In the genomic region with DNA sequence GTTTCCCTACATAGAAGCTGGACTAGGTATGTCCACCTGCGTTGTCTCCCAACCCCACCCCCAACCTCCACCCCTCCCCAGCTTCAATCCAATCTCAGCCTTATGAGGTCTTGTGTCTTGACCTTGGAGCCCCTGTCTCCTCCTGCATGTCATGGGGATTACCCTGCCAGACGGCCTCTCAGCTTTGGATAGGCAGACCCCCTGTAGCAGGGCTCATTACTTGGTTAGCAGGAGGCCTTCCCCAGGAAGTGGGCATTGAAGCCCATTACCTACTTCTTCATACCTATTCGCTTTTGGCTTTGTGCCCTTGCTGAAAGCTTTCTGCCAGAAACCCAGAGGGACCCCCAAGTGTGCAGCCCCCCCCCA, we compare ENCODE assay signal across 10 mouse cellular contexts. TPM values are rescaled to one million over a fixed set of nuclear protein-coding genes. Genes with fewer than 3 reads are reported as not detected.
DNase-seq lines count a peak whose midpoint lies in the region; ATAC-seq and TF ChIP-seq lines count a peak whose summit lies in the region.
"Had no signal": no experiment of that assay in that cellular context is flagged by ENCODE, and none has a peak within 500 bp of the region (broad histone marks: within the 10 kb centered on the region; RNA-seq: fewer than 3 reads in every experiment).

No protein-coding gene starts in this region.

- no peak overlapping the region for H3K9ac ChIP-seq in stomach, embryonic 15.5 days
- H3K9ac ChIP-seq in stomach, postnatal 0 days (ENCODE audit: low read length): no peak overlapping the region
- H3K9ac ChIP-seq in limb, embryonic 15.5 days: no peak overlapping the region
- H3K9ac ChIP-seq: heart, embryonic 12.5 days; liver, embryonic 15.5 days had no signal

- no peak for TF ChIP-seq EP300 in stomach, postnatal 0 days (optimal IDR thresholded peaks at IDR 0.05)

- no peak for DNase-seq in stomach, postnatal 0 days (ENCODE audit: low spot score)
- DNase-seq in hindbrain, embryonic 10.5 days (ENCODE audit: low spot score): no peak
- DNase-seq in adrenal gland, postnatal 25 days: no peak

- TF ChIP-seq CTCF in stomach, postnatal 0 days (IDR thresholded peaks at IDR 0.05; ENCODE audit: low read depth): no peak

- H3K9me3 ChIP-seq in stomach, embryonic 15.5 days: no peaks in the 10 kb centered on the region
- H3K9me3 ChIP-seq in stomach, postnatal 0 days (ENCODE audit: control insufficient read depth, low read length): no peaks in the 10 kb centered on the region
- no peaks in the 10 kb centered on the region for H3K9me3 ChIP-seq in hindbrain, embryonic 10.5 days
- no peaks in the 10 kb centered on the region for H3K9me3 ChIP-seq in limb, embryonic 15.5 days
- H3K9me3 ChIP-seq: G1E; heart, embryonic 12.5 days; liver, embryonic 15.5 days had no signal

- WGBS in stomach, embryonic 15.5 days: 61% methylated on average over 3 of the region's 3 CpGs
- 67% methylated on average over 3 of the region's 3 CpGs for WGBS in stomach, postnatal 0 days
- WGBS in hindbrain, embryonic 10.5 days: 41% methylated on average over 3 of the region's 3 CpGs
- 33% methylated on average over 3 of the region's 3 CpGs for WGBS in limb, embryonic 15.5 days

- H3K4me1 ChIP-seq in stomach, embryonic 15.5 days: peaks cover 45% of the 10 kb centered on the region
- H3K4me1 ChIP-seq in stomach, postnatal 0 days (replicated peaks; ENCODE audit: control insufficient read depth, insufficient read depth): peaks cover 7% of the 10 kb centered on the region
- H3K4me1 ChIP-seq in hindbrain, embryonic 10.5 days (replicated peaks): peaks cover 84% of the 10 kb centered on the region
- H3K4me1 ChIP-seq in limb, embryonic 15.5 days: peaks cover 68% of the 10 kb centered on the region
- H3K4me1 ChIP-seq: liver, embryonic 15.5 days had no signal

- ATAC-seq in stomach, embryonic 15.5 days (ENCODE audit: insufficient read depth, low FRiP score, low read depth): no peak
- ATAC-seq in stomach, postnatal 0 days (ENCODE audit: low FRiP score, low TSS enrichment): no peak
- no peak for ATAC-seq in limb, embryonic 15.5 days (ENCODE audit: insufficient number of reproducible peaks, low FRiP score, low TSS enrichment, low read depth)
- ATAC-seq in activated CD4-positive, CD25-positive, alpha-beta regulatory T cell, adult 4 months: no peak
- no peak for ATAC-seq in megakaryocyte-erythroid progenitor cell, adult 5-6 weeks (replicated peaks; ENCODE audit: low FRiP score, low TSS enrichment, poor library complexity, severe bottlenecking)

- peaks cover 53% of the 10 kb centered on the region for H3K36me3 ChIP-seq in stomach, embryonic 15.5 days
- peaks cover 50% of the 10 kb centered on the region for H3K36me3 ChIP-seq in stomach, postnatal 0 days (ENCODE audit: control insufficient read depth, insufficient read depth, low read length)
- H3K36me3 ChIP-seq in hindbrain, embryonic 10.5 days: peaks cover 100% of the 10 kb centered on the region
- peaks cover 74% of the 10 kb centered on the region for H3K36me3 ChIP-seq in limb, embryonic 15.5 days

- no peaks in the 10 kb centered on the region for H3K27me3 ChIP-seq in stomach, embryonic 15.5 days (replicated peaks)
- no peaks in the 10 kb centered on the region for H3K27me3 ChIP-seq in stomach, postnatal 0 days (ENCODE audit: control insufficient read depth, insufficient read depth, low read length)
- 0 out of 2 replicates have a peak, but pooled peaks cover 3% of the 10 kb centered on the region for H3K27me3 ChIP-seq in hindbrain, embryonic 10.5 days (ENCODE audit: insufficient read depth, poor library complexity, severe bottlenecking)
- no peaks in the 10 kb centered on the region for H3K27me3 ChIP-seq in limb, embryonic 15.5 days
- H3K27me3 ChIP-seq: liver, embryonic 15.5 days had no signal

- no peak overlapping the region for H3K4me3 ChIP-seq in stomach, embryonic 15.5 days (replicated peaks)
- no peak overlapping the region for H3K4me3 ChIP-seq in stomach, postnatal 0 days (ENCODE audit: low read depth, low read length)
- no peak overlapping the region; the same call in 1 of the 2 replicates for H3K4me3 ChIP-seq in hindbrain, embryonic 10.5 days
- H3K4me3 ChIP-seq in limb, embryonic 15.5 days: 0 out of 2 replicates have a peak overlapping the region, but pooled peaks have one; percentile 1
- H3K4me3 ChIP-seq: heart, embryonic 12.5 days; liver, embryonic 15.5 days had no signal

- H3K27ac ChIP-seq in stomach, embryonic 15.5 days: no peak overlapping the region
- H3K27ac ChIP-seq in stomach, postnatal 0 days (replicated peaks): no peak overlapping the region
- H3K27ac ChIP-seq in hindbrain, embryonic 10.5 days: peak overlapping the region; percentile 65
- H3K27ac ChIP-seq in limb, embryonic 15.5 days: peak overlapping the region; percentile 71
- H3K27ac ChIP-seq: liver, embryonic 15.5 days had no signal

- H3K4me2 ChIP-seq in stomach, embryonic 15.5 days: peak overlapping the region; percentile 22; the same call in 1 of the 2 replicates
- H3K4me2 ChIP-seq in stomach, postnatal 0 days (replicated peaks; ENCODE audit: low read depth): no peak overlapping the region
- peak overlapping the region; percentile 25 for H3K4me2 ChIP-seq in limb, embryonic 15.5 days
- H3K4me2 ChIP-seq: heart, embryonic 12.5 days; liver, embryonic 15.5 days had no signal

RNA-seq across cellular contexts. Expression of gene Tle3, which starts 32.4 kb away (rescaled TPM):
- polyA plus RNA-seq in stomach, embryonic 15.5 days (2015; fragmentation: Nextera tagmentation; extraction: Ambion mirVana): 24.3 and 25.4 TPM in 2 replicates
- 16.8 and 18.2 TPM in 2 replicates for polyA plus RNA-seq in stomach, postnatal 0 days (2015; fragmentation: Nextera tagmentation; extraction: Ambion mirVana)
- polyA plus RNA-seq in hindbrain, embryonic 10.5 days (2016; fragmentation: Nextera tagmentation; extraction: Ambion mirVana): 47.4 and 56.0 TPM in 2 replicates
- 38.0 and 42.9 TPM in 2 replicates for polyA plus RNA-seq in limb, embryonic 15.5 days (2015; fragmentation: Nextera tagmentation; extraction: Ambion mirVana)
- 10 to 100 TPM; 20.4 to 21.1 TPM for polyA plus RNA-seq in activated CD4-positive, CD25-positive, alpha-beta regulatory T cell, adult 4 months (2017; shearing (Covaris generic))
- total RNA-seq in adrenal gland, postnatal 25 days (2021): 137 and 157 TPM in 2 replicates
- 53.3 and 57.0 TPM in 2 replicates for total RNA-seq in megakaryocyte-erythroid progenitor cell, adult 5-6 weeks (2014; fragmentation: Nextera tagmentation)
- total RNA-seq in megakaryocyte-erythroid progenitor cell, adult 5-6 weeks (2017): 19.1 and 26.7 TPM in 2 replicates

Comparison
In these comparisons a context has a peak if more than half of its experiments do, and no peak if none do; other contexts are left out.
1. H3K27ac ChIP-seq: peak in hindbrain, embryonic 10.5 days (single experiment) and limb, embryonic 15.5 days (single experiment); none in stomach, embryonic 15.5 days (single experiment) and stomach, postnatal 0 days (single experiment).